Comparison of ENCODE assay signal across 9 mouse cellular contexts in the genomic region with DNA sequence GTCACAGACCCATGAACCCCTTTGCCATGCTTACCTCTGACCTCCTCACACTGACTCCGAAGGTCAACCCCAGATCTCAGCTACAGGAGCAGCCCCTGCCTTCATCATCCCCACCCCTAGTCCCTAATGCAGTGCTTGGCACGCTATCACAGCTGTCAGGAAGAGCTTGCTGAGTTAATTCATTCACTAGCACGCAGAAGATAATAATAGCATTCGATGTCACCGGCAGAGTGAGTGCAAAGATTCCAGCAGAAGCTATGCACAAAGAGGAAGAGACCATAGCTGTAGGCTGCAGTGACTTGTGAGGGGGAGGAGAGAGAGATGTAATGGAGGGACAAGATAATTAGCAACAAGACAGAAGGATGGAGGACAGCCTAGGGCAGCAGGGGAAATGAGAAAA. TPM values are rescaled to one million over a fixed set of nuclear protein-coding genes. Genes with fewer than 3 reads are reported as not detected.
DNase-seq lines count a peak whose midpoint lies in the region; ATAC-seq and TF ChIP-seq lines count a peak whose summit lies in the region.
"Had no signal": no experiment of that assay in that cellular context is flagged by ENCODE, and none has a peak within 500 bp of the region (broad histone marks: within the 10 kb centered on the region; RNA-seq: fewer than 3 reads in every experiment).

No protein-coding gene starts in this region.

- H3K79me2 ChIP-seq in myocyte (ENCODE audit: control insufficient read depth, insufficient read depth) = no peaks in the 10 kb centered on the region

- no peak for ATAC-seq in forebrain, embryonic 11.5 days (replicated peaks; ENCODE audit: low FRiP score)
- no peak for ATAC-seq in liver, embryonic 13.5 days (ENCODE audit: low read depth)
- ATAC-seq in heart, embryonic 13.5 days (ENCODE audit: extremely low read depth, insufficient number of reproducible peaks, low FRiP score, low TSS enrichment) = peak; percentile 45; the same call in 1 of the 2 replicates

- no peak overlapping the region for H3K4me3 ChIP-seq in forebrain, embryonic 11.5 days (ENCODE audit: low read depth, low read length)
- no peak overlapping the region for H3K4me3 ChIP-seq in forebrain, embryonic 10.5 days
- H3K4me3 ChIP-seq in liver, embryonic 13.5 days (replicated peaks) = no peak overlapping the region
- peak overlapping the region; percentile 24 for H3K4me3 ChIP-seq in heart, embryonic 13.5 days
- H3K4me3 ChIP-seq in myocyte = no peak overlapping the region
- H3K4me3 ChIP-seq: midbrain, embryonic 12.5 days had no signal

- H3K36me3 ChIP-seq in forebrain, embryonic 11.5 days (ENCODE audit: control insufficient read depth, insufficient read depth, low read length) = no peaks in the 10 kb centered on the region
- H3K36me3 ChIP-seq in forebrain, embryonic 10.5 days (replicated peaks) = no peaks in the 10 kb centered on the region
- no peaks in the 10 kb centered on the region for H3K36me3 ChIP-seq in liver, embryonic 13.5 days
- H3K36me3 ChIP-seq in heart, embryonic 13.5 days = no peaks in the 10 kb centered on the region
- H3K36me3 ChIP-seq in myocyte (ENCODE audit: control insufficient read depth, insufficient read depth) = no peaks in the 10 kb centered on the region
- H3K36me3 ChIP-seq: midbrain, embryonic 12.5 days had no signal

- 54% methylated on average over 5 of the region's 5 CpGs for WGBS in forebrain, embryonic 11.5 days
- 79% methylated on average over 5 of the region's 5 CpGs for WGBS in forebrain, embryonic 10.5 days
- WGBS in liver, embryonic 13.5 days (ENCODE audit: insufficient replicate concordance) = 43% methylated on average over 5 of the region's 5 CpGs
- 6% methylated on average over 5 of the region's 5 CpGs for WGBS in heart, embryonic 13.5 days

- no peaks in the 10 kb centered on the region for H3K9me3 ChIP-seq in forebrain, embryonic 11.5 days (ENCODE audit: control insufficient read depth, low read length)
- no peaks in the 10 kb centered on the region for H3K9me3 ChIP-seq in forebrain, embryonic 10.5 days
- H3K9me3 ChIP-seq in liver, embryonic 13.5 days (replicated peaks) = no peaks in the 10 kb centered on the region
- no peaks in the 10 kb centered on the region for H3K9me3 ChIP-seq in heart, embryonic 13.5 days
- H3K9me3 ChIP-seq: midbrain, embryonic 12.5 days had no signal

- H3K27ac ChIP-seq in forebrain, embryonic 11.5 days (ENCODE audit: low read depth, low read length) = no peak overlapping the region
- H3K27ac ChIP-seq in forebrain, embryonic 10.5 days = no peak overlapping the region
- H3K27ac ChIP-seq in liver, embryonic 13.5 days = peak overlapping the region; percentile 67
- peak overlapping the region; percentile 97 for H3K27ac ChIP-seq in heart, embryonic 13.5 days (replicated peaks)
- H3K27ac ChIP-seq: midbrain, embryonic 12.5 days had no signal

- no peak overlapping the region for H3K9ac ChIP-seq in forebrain, embryonic 11.5 days (ENCODE audit: low read length)
- no peak overlapping the region for H3K9ac ChIP-seq in liver, embryonic 13.5 days
- peak overlapping the region; percentile 76 for H3K9ac ChIP-seq in heart, embryonic 13.5 days
- H3K9ac ChIP-seq: midbrain, embryonic 12.5 days had no signal

- no peak overlapping the region for H3K4me2 ChIP-seq in forebrain, embryonic 11.5 days (ENCODE audit: low read depth, low read length, severe bottlenecking)
- no peak overlapping the region for H3K4me2 ChIP-seq in liver, embryonic 13.5 days
- peak overlapping the region; percentile 62 for H3K4me2 ChIP-seq in heart, embryonic 13.5 days
- peak overlapping the region; percentile 20 for H3K4me2 ChIP-seq in myocyte (ENCODE audit: low read depth)
- H3K4me2 ChIP-seq: midbrain, embryonic 12.5 days had no signal

- no peak overlapping the region for H3ac ChIP-seq in myocyte (ENCODE audit: control insufficient read depth, insufficient read length)

- no peaks in the 10 kb centered on the region for H3K27me3 ChIP-seq in forebrain, embryonic 11.5 days (ENCODE audit: control insufficient read depth, insufficient read depth, low read length)
- no peaks in the 10 kb centered on the region for H3K27me3 ChIP-seq in forebrain, embryonic 10.5 days (ENCODE audit: poor library complexity, severe bottlenecking)
- no peaks in the 10 kb centered on the region for H3K27me3 ChIP-seq in liver, embryonic 13.5 days
- no peaks in the 10 kb centered on the region for H3K27me3 ChIP-seq in heart, embryonic 13.5 days (replicated peaks)
- no peaks in the 10 kb centered on the region for H3K27me3 ChIP-seq in myocyte (ENCODE audit: control insufficient read depth, insufficient read depth, insufficient read length)
- H3K27me3 ChIP-seq: midbrain, embryonic 12.5 days had no signal

- no peaks in the 10 kb centered on the region for H3K4me1 ChIP-seq in forebrain, embryonic 11.5 days (replicated peaks; ENCODE audit: control insufficient read depth, insufficient read depth, low read length)
- peaks cover 8% of the 10 kb centered on the region; the same call in 1 of the 2 replicates for H3K4me1 ChIP-seq in forebrain, embryonic 10.5 days
- H3K4me1 ChIP-seq in liver, embryonic 13.5 days (replicated peaks) = peaks cover 6% of the 10 kb centered on the region; the same call in 1 of the 2 replicates
- peaks cover 73% of the 10 kb centered on the region for H3K4me1 ChIP-seq in heart, embryonic 13.5 days
- H3K4me1 ChIP-seq: midbrain, embryonic 12.5 days had no signal

- TF ChIP-seq POLR2A in myocyte (IDR thresholded peaks at IDR 0.05; ENCODE audit: insufficient read length, low read depth) = no peak

- DNase-seq in forebrain, embryonic 11.5 days (ENCODE audit: low spot score) = peak; percentile 37
- no peak for DNase-seq in forebrain, embryonic 10.5 days (ENCODE audit: extremely low spot score, low spot score)
- no peak for DNase-seq in liver, embryonic 13.5 days
- no peak for DNase-seq in liver
- no peak for DNase-seq in adrenal gland, adult 8-10 months
- no peak for DNase-seq in cerebellum, adult 9-11 months

TF ChIP-seq in myocyte, 11 proteins besides CTCF, POLR2A, EP300 and RAD21:
- TF ChIP-seq TCF12 (IDR thresholded peaks at IDR 0.05; ENCODE audit: insufficient read depth, poor library complexity, severe bottlenecking) (no peak), MYOG (IDR thresholded peaks at IDR 0.05; ENCODE audit: control insufficient read depth in 1 of 3, insufficient read depth in 1 of 3, insufficient read length in 2 of 3, low read depth in 2 of 3) (no peak), MAX (IDR thresholded peaks at IDR 0.05; ENCODE audit: low read depth) (no peak), TCF3 (IDR thresholded peaks at IDR 0.05; ENCODE audit: insufficient read length, low read depth) (no peak), MYOD1 (IDR thresholded peaks at IDR 0.05; ENCODE audit: control insufficient read depth in 1 of 3, insufficient read length in 2 of 3, low read depth in 2 of 3) (no peak), SRF (IDR thresholded peaks at IDR 0.05; ENCODE audit: control insufficient read depth, insufficient read length, low read depth) (no peak), REST (IDR thresholded peaks at IDR 0.05; ENCODE audit: insufficient read depth, insufficient read length) (no peak), USF1 (IDR thresholded peaks at IDR 0.05; ENCODE audit: low read depth) (no peak), E2F4 (IDR thresholded peaks at IDR 0.05; ENCODE audit: insufficient read depth) (no peak), POLR2AphosphoS2 (IDR thresholded peaks at IDR 0.05; ENCODE audit: insufficient read length, low read depth) (no peak), CEBPB (IDR thresholded peaks at IDR 0.05; ENCODE audit: insufficient read depth, poor library complexity, severe bottlenecking) (no peak)

RNA-seq across cellular contexts. Expression of a gene that starts 47.2 kb away (rescaled TPM):
- 2.0 and 2.1 TPM in 2 replicates for polyA plus RNA-seq in forebrain, embryonic 11.5 days (2014; fragmentation: Nextera tagmentation; extraction: Ambion mirVana)
- polyA plus RNA-seq in forebrain, embryonic 10.5 days (2016; fragmentation: Nextera tagmentation; extraction: Ambion mirVana) = 1.3 and 1.5 TPM in 2 replicates
- 0.81 and 1.0 TPM in 2 replicates for polyA plus RNA-seq in liver, embryonic 13.5 days (2015; fragmentation: Nextera tagmentation; extraction: Ambion mirVana)
- 49.2 and 64.7 TPM in 2 replicates for polyA plus RNA-seq in heart, embryonic 13.5 days (2015; fragmentation: Nextera tagmentation; extraction: Ambion mirVana)
- polyA plus RNA-seq in myocyte (2012; fragmentation: generic; extraction: Trizol) = not detected
- total RNA-seq in adrenal gland, adult 8-10 months (2022) = 10 to 100 TPM in 2 of 4 experiments, 1 to 10 TPM in 2; 3.0 to 17.5 (median 10.1) TPM

Comparison
In these comparisons a context has a peak if more than half of its experiments do, and no peak if none do; other contexts are left out.
1. H3K27ac ChIP-seq: peak in liver, embryonic 13.5 days (single experiment) and heart, embryonic 13.5 days (single experiment); none in forebrain, embryonic 11.5 days (single experiment) and forebrain, embryonic 10.5 days (single experiment).
2. H3K4me2 ChIP-seq: peak in heart, embryonic 13.5 days (single experiment) and myocyte (single experiment); none in forebrain, embryonic 11.5 days (single experiment) and liver, embryonic 13.5 days (single experiment).
3. RNA of a gene that starts 47.2 kb away (polyA plus RNA-seq): 49.2 to 64.7 TPM in heart, embryonic 13.5 days; 2.0 to 2.1 TPM in forebrain, embryonic 11.5 days, 1.3 to 1.5 TPM in forebrain, embryonic 10.5 days, 0.81 to 1.0 TPM in liver, embryonic 13.5 days and not detected in myocyte (single experiment); every median in the first group is over 10 times any median in the second.